In the genomic region with DNA sequence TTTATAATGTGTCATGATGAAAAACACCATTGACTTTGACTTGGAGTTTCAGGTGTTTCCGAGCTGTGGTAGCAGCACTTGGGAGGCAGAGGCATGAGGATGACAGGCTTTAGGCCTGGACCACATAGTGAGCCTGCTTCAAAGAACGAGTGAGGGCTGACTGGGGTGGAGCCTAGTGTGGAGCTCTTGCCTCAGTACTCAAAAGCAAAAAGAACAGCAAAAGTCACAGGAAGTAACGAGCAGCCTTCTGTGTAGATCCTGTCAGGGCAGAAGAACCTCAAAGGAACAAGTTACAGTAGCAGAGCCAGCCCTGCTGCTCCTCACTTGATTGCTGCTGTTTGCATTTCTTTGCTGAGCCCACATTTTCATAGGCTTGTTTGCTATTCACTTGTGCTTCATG, we compare ENCODE assay signal across 25 mouse cellular contexts. TPM values are rescaled to one million over a fixed set of nuclear protein-coding genes. Genes with fewer than 3 reads are reported as not detected.
DNase-seq lines count a peak whose midpoint lies in the region.
"Had no signal": no experiment of that assay in that cellular context is flagged by ENCODE, and none has a peak within 500 bp of the region (broad histone marks: within the 10 kb centered on the region; RNA-seq: fewer than 3 reads in every experiment).

No protein-coding gene starts in this region.

- no peak overlapping the region for H3K27ac ChIP-seq in heart, embryonic 10.5 days
- H3K27ac ChIP-seq: embryonic facial prominence, embryonic 10.5 days; forebrain, embryonic 15.5 days; hindbrain, embryonic 10.5 days; hindbrain, postnatal 0 days; limb, embryonic 13.5 days; liver, embryonic 13.5 days; midbrain, embryonic 12.5 days had no signal

- H3K9me3 ChIP-seq in heart, embryonic 10.5 days, result no peaks in the 10 kb centered on the region
- H3K9me3 ChIP-seq: embryonic facial prominence, embryonic 10.5 days; forebrain, embryonic 15.5 days; G1E; hindbrain, embryonic 10.5 days; limb, embryonic 13.5 days; liver, embryonic 13.5 days; midbrain, embryonic 12.5 days had no signal

- H3K36me3 ChIP-seq in heart, embryonic 10.5 days, result peaks cover 59% of the 10 kb centered on the region

- H3K4me3 ChIP-seq in heart, embryonic 10.5 days, result no peak overlapping the region
- H3K4me3 ChIP-seq: embryonic facial prominence, embryonic 10.5 days; forebrain, embryonic 15.5 days; hindbrain, embryonic 10.5 days; limb, embryonic 13.5 days; liver, embryonic 13.5 days; midbrain, embryonic 12.5 days had no signal

- H3K4me1 ChIP-seq in heart, embryonic 10.5 days, result no peaks in the 10 kb centered on the region
- H3K4me1 ChIP-seq: hindbrain, embryonic 10.5 days; liver, embryonic 13.5 days; midbrain, embryonic 12.5 days had no signal

- DNase-seq in heart, embryonic 10.5 days (ENCODE audit: low spot score), result peak; percentile 53
- DNase-seq in heart, postnatal 4 days, result no peak
- peak; percentile 45 for DNase-seq in T-cell, adult 2 months (ENCODE audit: low spot score)
- peak; percentile 65 for DNase-seq in naive thymus-derived CD4-positive, alpha-beta T cell, adult 2 months (ENCODE audit: low read depth)
- DNase-seq in thymus, postnatal 36 days, result peak; percentile 34 to 46
- no peak for DNase-seq in frontal cortex, postnatal 25 days (ENCODE audit: low spot score in 2 of 2)
- DNase-seq in spleen, postnatal 4 days (ENCODE audit: low spot score in 2 of 2), result no peak
- DNase-seq in spleen, postnatal 14 days (ENCODE audit: low spot score in 2 of 2), result no peak
- DNase-seq: adrenal gland, adult 2 months; cerebellum, adult 11-12 months; cerebellum, postnatal 10 days; gastrocnemius, postnatal 25 days; kidney, adult 8-10 months; kidney, postnatal 10 days; liver, embryonic 13.5 days; lung, adult 2 months; lung, postnatal 14 days had no signal

- H3K27me3 ChIP-seq in heart, embryonic 10.5 days (ENCODE audit: insufficient read depth, poor library complexity, severe bottlenecking), result no peaks in the 10 kb centered on the region
- H3K27me3 ChIP-seq: CH12.LX; forebrain, embryonic 15.5 days; liver, embryonic 13.5 days; midbrain, embryonic 12.5 days had no signal

- WGBS in heart, embryonic 10.5 days, result 74% methylated on average over 3 of the region's 3 CpGs

RNA-seq across cellular contexts. Expression of a gene that starts 14.5 kb away (rescaled TPM):
- polyA plus RNA-seq in heart, embryonic 10.5 days (2016; fragmentation: Nextera tagmentation; extraction: Ambion mirVana), result 39.5 and 40.6 TPM in 2 replicates
- 10 to 100 TPM; 75.0 to 79.8 TPM for total RNA-seq in heart, postnatal 4 days (2021)

Comparison
In these comparisons a context has a peak if more than half of its experiments do, and no peak if none do; other contexts are left out.
1. DNase-seq: peak in heart, embryonic 10.5 days (single experiment), T-cell, adult 2 months (single experiment), naive thymus-derived CD4-positive, alpha-beta T cell, adult 2 months (single experiment) and thymus, postnatal 36 days (2 of 2); none in heart, postnatal 4 days (single experiment), frontal cortex, postnatal 25 days (0 of 2), spleen, postnatal 4 days (0 of 2) and spleen, postnatal 14 days (0 of 2).